Mouse (Mus musculus): ENCODE data around the gene Palb2. TPM values are rescaled to one million over a fixed set of nuclear protein-coding genes. Genes with fewer than 3 reads are reported as not detected.

Gene Palb2
- polyA plus RNA-seq (2014; fragmentation: Nextera tagmentation; extraction: Ambion mirVana) = 5.6 TPM in 2 replicates

GRCm38 (mm10) chr7:122132497-122133337 is at the start of gene Palb2, which contains the start of gene Dctn5:
Gene Palb2 (minus strand): TSS chr7:122132985.
Gene Dctn5 (plus strand): TSS chr7:122133041.
- Histone ChIP-seq H3K9me3 (ENCODE audit: control insufficient read depth, low read length) (no peaks in the 10 kb centered on the region), H3K9ac (replicated peaks; ENCODE audit: low read length) (peak within 1 kb of the TSS; percentile 82), H3K4me1 (ENCODE audit: control insufficient read depth, insufficient read depth, low read length) (peaks cover 10% of the 10 kb centered on the region), H3K4me3 (replicated peaks; ENCODE audit: low read depth, low read length) (peak within 1 kb of the TSS; percentile 95), H3K27ac (replicated peaks; ENCODE audit: low read depth, low read length) (peak within 1 kb of the TSS; percentile 67), H3K4me2 (ENCODE audit: low read length) (peak within 1 kb of the TSS; percentile 89), H3K36me3 (ENCODE audit: control insufficient read depth, insufficient read depth, low read length) (peaks cover 36% of the 10 kb centered on the region), H3K27me3 (ENCODE audit: control insufficient read depth, insufficient read depth, low read length) (no peaks in the 10 kb centered on the region)
- DNase-seq (peak; percentile 99), ATAC-seq (ENCODE audit: low FRiP score, low TSS enrichment) (peak; percentile 98)
- WGBS = under 1% methylated on average over 54 of the region's 54 CpGs

- WGBS = 87% methylated on average over 7 of the region's 7 CpGs
- no peak overlapping the region for H3K4me3 ChIP-seq (replicated peaks; ENCODE audit: low read depth, low read length)
- no peak for ATAC-seq (ENCODE audit: low FRiP score, low TSS enrichment)
Observed at GRCm38 (mm10) chr7:122180720-122181119, 47.9 kb upstream of the Palb2 start.

DNA sequence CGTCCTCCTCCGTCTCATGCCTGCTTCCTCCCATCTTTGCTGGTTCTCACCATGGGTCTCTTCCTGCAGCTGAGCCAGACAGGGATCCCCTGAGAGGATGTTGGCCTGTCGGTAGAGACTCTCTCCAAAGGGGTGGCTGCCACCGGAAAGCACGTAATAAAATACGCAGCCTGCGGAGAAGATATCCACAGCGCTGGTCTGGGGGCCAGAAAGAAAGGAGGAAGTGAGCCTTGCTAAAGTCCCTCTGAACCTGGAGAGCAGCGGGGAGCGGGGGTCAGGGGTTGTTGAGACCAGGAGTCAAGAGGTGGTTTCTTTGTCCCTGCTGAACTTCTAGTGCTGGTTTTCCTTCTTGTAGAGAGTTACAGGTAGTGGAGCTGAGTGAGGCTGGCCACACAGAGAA is 38.8 kb upstream of the Palb2 start:
- Histone ChIP-seq H3K9me3 (ENCODE audit: control insufficient read depth, low read length) (no peaks in the 10 kb centered on the region), H3K4me3 (replicated peaks; ENCODE audit: low read depth, low read length) (no peak overlapping the region), H3K36me3 (ENCODE audit: control insufficient read depth, insufficient read depth, low read length) (peaks cover 24% of the 10 kb centered on the region; the same call in 1 of the 2 replicates), H3K4me2 (ENCODE audit: low read length) (no peak overlapping the region), H3K9ac (replicated peaks; ENCODE audit: low read length) (no peak overlapping the region), H3K4me1 (ENCODE audit: control insufficient read depth, insufficient read depth, low read length) (no peaks in the 10 kb centered on the region), H3K27me3 (ENCODE audit: control insufficient read depth, insufficient read depth, low read length) (no peaks in the 10 kb centered on the region), H3K27ac (replicated peaks; ENCODE audit: low read depth, low read length) (no peak overlapping the region)
- no peak for DNase-seq
- WGBS = 84% methylated on average over 10 of the region's 10 CpGs
- ATAC-seq (ENCODE audit: low FRiP score, low TSS enrichment) = no peak

More at GRCm38 (mm10) chr7:122180720-122181119, 47.9 kb upstream of the Palb2 start:
- no peak for DNase-seq
- H3K4me1 ChIP-seq (ENCODE audit: control insufficient read depth, insufficient read depth, low read length) = no peaks in the 10 kb centered on the region
- H3K27me3 ChIP-seq (ENCODE audit: control insufficient read depth, insufficient read depth, low read length) = no peaks in the 10 kb centered on the region
- H3K9ac ChIP-seq (replicated peaks; ENCODE audit: low read length) = no peak overlapping the region
- H3K9me3 ChIP-seq (ENCODE audit: control insufficient read depth, low read length) = no peaks in the 10 kb centered on the region
- H3K27ac ChIP-seq (replicated peaks; ENCODE audit: low read depth, low read length) = no peak overlapping the region
- H3K4me2 ChIP-seq (ENCODE audit: low read length) = no peak overlapping the region
- no peaks in the 10 kb centered on the region for H3K36me3 ChIP-seq (ENCODE audit: control insufficient read depth, insufficient read depth, low read length)

GRCm38 (mm10) chr7:122170705-122171104 is 37.9 kb upstream of the Palb2 start:
- Histone ChIP-seq H3K9me3 (ENCODE audit: control insufficient read depth, low read length) (no peaks in the 10 kb centered on the region), H3K4me2 (ENCODE audit: low read length) (no peak overlapping the region), H3K9ac (replicated peaks; ENCODE audit: low read length) (no peak overlapping the region), H3K36me3 (ENCODE audit: control insufficient read depth, insufficient read depth, low read length) (peaks cover 30% of the 10 kb centered on the region; the same call in 1 of the 2 replicates), H3K4me3 (replicated peaks; ENCODE audit: low read depth, low read length) (no peak overlapping the region), H3K4me1 (ENCODE audit: control insufficient read depth, insufficient read depth, low read length) (no peaks in the 10 kb centered on the region), H3K27ac (replicated peaks; ENCODE audit: low read depth, low read length) (no peak overlapping the region), H3K27me3 (ENCODE audit: control insufficient read depth, insufficient read depth, low read length) (no peaks in the 10 kb centered on the region)
- WGBS = 80% methylated on average over 6 of the region's 6 CpGs
- ATAC-seq (ENCODE audit: low FRiP score, low TSS enrichment) (no peak), DNase-seq (no peak)

DNA sequence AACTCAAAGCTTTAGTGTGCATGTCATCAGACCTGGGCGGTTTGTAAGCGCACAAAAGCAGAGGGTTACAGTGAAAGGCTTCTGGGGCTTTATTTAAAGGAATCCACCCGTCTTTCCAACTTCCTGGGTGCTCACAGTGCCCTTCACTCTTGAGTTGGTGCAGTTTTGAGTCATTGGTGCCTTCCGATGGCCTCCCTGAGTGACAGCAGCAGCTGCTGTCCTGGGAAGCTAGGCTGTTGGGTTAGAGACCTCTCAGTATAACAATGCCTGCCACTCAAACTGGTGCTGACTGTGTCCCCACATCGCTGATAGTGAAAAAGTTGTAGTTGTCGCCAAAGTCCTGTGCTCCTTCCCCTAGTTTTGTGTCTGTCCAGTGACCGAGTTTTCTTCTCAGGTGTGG is 34.4 kb upstream of the Palb2 start:
- Histone ChIP-seq H3K4me1 (ENCODE audit: control insufficient read depth, insufficient read depth, low read length) (no peaks in the 10 kb centered on the region), H3K27ac (replicated peaks; ENCODE audit: low read depth, low read length) (no peak overlapping the region), H3K4me3 (replicated peaks; ENCODE audit: low read depth, low read length) (no peak overlapping the region), H3K9me3 (ENCODE audit: control insufficient read depth, low read length) (no peaks in the 10 kb centered on the region), H3K27me3 (ENCODE audit: control insufficient read depth, insufficient read depth, low read length) (no peaks in the 10 kb centered on the region), H3K9ac (replicated peaks; ENCODE audit: low read length) (no peak overlapping the region), H3K36me3 (ENCODE audit: control insufficient read depth, insufficient read depth, low read length) (peaks cover 34% of the 10 kb centered on the region; the same call in 1 of the 2 replicates), H3K4me2 (ENCODE audit: low read length) (no peak overlapping the region)
- WGBS = 92% methylated on average over 7 of the region's 7 CpGs
- DNase-seq = no peak
- no peak for ATAC-seq (ENCODE audit: low FRiP score, low TSS enrichment)

GRCm38 (mm10) chr7:122163766-122164165 is 31.0 kb upstream of the Palb2 start:
- H3K9me3 ChIP-seq (ENCODE audit: control insufficient read depth, low read length) = no peaks in the 10 kb centered on the region

GRCm38 (mm10) chr7:122160037-122160436 is 27.3 kb upstream of the Palb2 start:
- no peak for DNase-seq
- Histone ChIP-seq H3K4me1 (ENCODE audit: control insufficient read depth, insufficient read depth, low read length) (peaks cover 18% of the 10 kb centered on the region), H3K36me3 (ENCODE audit: control insufficient read depth, insufficient read depth, low read length) (peaks cover 4% of the 10 kb centered on the region; the same call in 1 of the 2 replicates), H3K27ac (replicated peaks; ENCODE audit: low read depth, low read length) (no peak overlapping the region), H3K4me3 (replicated peaks; ENCODE audit: low read depth, low read length) (peak overlapping the region; percentile 63), H3K9me3 (ENCODE audit: control insufficient read depth, low read length) (no peaks in the 10 kb centered on the region), H3K4me2 (ENCODE audit: low read length) (peak overlapping the region; percentile 78), H3K9ac (replicated peaks; ENCODE audit: low read length) (peak overlapping the region; percentile 37; the same call in 1 of the 2 replicates), H3K27me3 (ENCODE audit: control insufficient read depth, insufficient read depth, low read length) (no peaks in the 10 kb centered on the region)
- under 1% methylated on average over 12 of the region's 12 CpGs for WGBS
- no peak for ATAC-seq (ENCODE audit: low FRiP score, low TSS enrichment)

More at GRCm38 (mm10) chr7:122163766-122164165, 31.0 kb upstream of the Palb2 start:
- 90% methylated on average over 8 of the region's 8 CpGs for whole genome bisulfite sequencing
- DNase-seq (no peak), ATAC-seq (ENCODE audit: low FRiP score, low TSS enrichment) (no peak)
- no peak overlapping the region for H3K4me3 ChIP-seq (replicated peaks; ENCODE audit: low read depth, low read length)
- no peak overlapping the region for H3K9ac ChIP-seq (replicated peaks; ENCODE audit: low read length)
- H3K4me2 ChIP-seq (ENCODE audit: low read length) = no peak overlapping the region
- peaks cover 23% of the 10 kb centered on the region; the same call in 1 of the 2 replicates for H3K36me3 ChIP-seq (ENCODE audit: control insufficient read depth, insufficient read depth, low read length)
- peaks cover 12% of the 10 kb centered on the region; the same call in 1 of the 2 replicates for H3K4me1 ChIP-seq (ENCODE audit: control insufficient read depth, insufficient read depth, low read length)
- H3K27me3 ChIP-seq (ENCODE audit: control insufficient read depth, insufficient read depth, low read length) = no peaks in the 10 kb centered on the region
- H3K27ac ChIP-seq (replicated peaks; ENCODE audit: low read depth, low read length) = no peak overlapping the region

GRCm38 (mm10) chr7:122158915-122159902 is 26.4 kb upstream of the Palb2 start, which contains the start of gene Plk1:
Gene Plk1 (plus strand): TSS chr7:122159439.
- ATAC-seq (ENCODE audit: low FRiP score, low TSS enrichment) (peak; percentile 93), DNase-seq (peak; percentile 95)
- Histone ChIP-seq H3K4me1 (ENCODE audit: control insufficient read depth, insufficient read depth, low read length) (peaks cover 18% of the 10 kb centered on the region), H3K27me3 (ENCODE audit: control insufficient read depth, insufficient read depth, low read length) (no peaks in the 10 kb centered on the region), H3K9ac (replicated peaks; ENCODE audit: low read length) (peak within 1 kb of the TSS; percentile 44), H3K27ac (replicated peaks; ENCODE audit: low read depth, low read length) (peak within 1 kb of the TSS; percentile 55; the same call in 1 of the 2 replicates), H3K36me3 (ENCODE audit: control insufficient read depth, insufficient read depth, low read length) (no peaks in the 10 kb centered on the region), H3K9me3 (ENCODE audit: control insufficient read depth, low read length) (no peaks in the 10 kb centered on the region), H3K4me2 (ENCODE audit: low read length) (peak within 1 kb of the TSS; percentile 78), H3K4me3 (replicated peaks; ENCODE audit: low read depth, low read length) (peak within 1 kb of the TSS; percentile 63)
- WGBS = under 1% methylated on average over 63 of the region's 63 CpGs
